Mouse (Mus musculus) heart, adult 2 months (tissue): Measurements from ENCODE around the gene Grap2. TPM values are rescaled to one million over a fixed set of nuclear protein-coding genes. Genes with fewer than 3 reads are reported as not detected.

Source experiments
- DNase-seq, 2 experiments: peaks; one replicate each; pipeline ENCODE4 v3.0.0; 2021
- H3K27ac ChIP-seq: fragments of 200-600 bp; 2 replicates; pipeline ENCODE4 v1.8.1; 2022
- H3K27me3 ChIP-seq: fragments of 200-500 bp; 2 replicates; pipeline ENCODE4 v1.6.1; 2012; ENCODE audit warnings: mild to moderate bottlenecking, low read length, inconsistent platforms, mixed read lengths; ENCODE audit not compliant: control insufficient read depth, insufficient read depth
- H3K36me3 ChIP-seq: fragments of 200-500 bp; 2 replicates; pipeline ENCODE4 v1.6.1; 2012; ENCODE audit warnings: low read length, inconsistent platforms; ENCODE audit not compliant: control insufficient read depth, insufficient read depth
- H3K4me1 ChIP-seq: fragments of 200-500 bp; 2 replicates; pipeline ENCODE4 v1.6.1; 2011; ENCODE audit warnings: low read length; ENCODE audit not compliant: control insufficient read depth, insufficient read depth
- H3K4me3 ChIP-seq: fragments of 200-600 bp; 2 replicates; pipeline ENCODE4 v1.8.1; 2022
- H3K79me2 ChIP-seq: fragments of 200-500 bp; replicated peaks from 2 replicates; pipeline ENCODE4 v1.6.1; 2012; ENCODE audit warnings: mild to moderate bottlenecking, inconsistent platforms, low read length, moderate library complexity, mixed read lengths; ENCODE audit not compliant: control insufficient read depth, insufficient read depth
- H3K9ac ChIP-seq: fragments of 200-500 bp; 2 replicates; pipeline ENCODE4 v1.6.1; 2012; ENCODE audit warnings: low read depth, mild to moderate bottlenecking, control low read depth, inconsistent platforms, low read length, mixed read lengths
- CTCF ChIP-seq: fragments of 200-600 bp; IDR thresholded peaks from 2 replicates; pipeline ENCODE4 v1.8.1; 2022; ENCODE audit warnings: antibody characterized with exemption, mild to moderate bottlenecking, moderate library complexity
- EP300 ChIP-seq: fragments of 200-500 bp; IDR thresholded peaks from 2 replicates; pipeline ENCODE4 v1.6.1; 2011; ENCODE audit warnings: low read depth, low read length, control low read depth; ENCODE audit not compliant: insufficient read depth
- POLR2A ChIP-seq: fragments of 200-500 bp; IDR thresholded peaks from 2 replicates; pipeline ENCODE4 v1.6.1; 2011; ENCODE audit warnings: mild to moderate bottlenecking, low read depth, low read length, control low read depth; ENCODE audit not compliant: insufficient read depth
- WGBS: fragments of 180-500 bp; shearing (Covaris S2); methylation state at CpG from one replicate; pipeline ENCODE4 v1.1.7; 2018; 5-methylcytosine and 5-hydroxymethylcytosine counted together
- intact Hi-C: fragments of 180-260 bp; cut with DNase I; formaldehyde crosslinking; loops from one replicate; pipeline ENCODE4 v1.15.1; 2025
- polyA plus RNA-seq: library from polyadenylated mRNA; depleted of rRNA; stranded (reverse); fragments of >200 nt; gene quantifications from 2 replicates; pipeline ENCODE4 v1.2.3, GENCODE M21; 2012
- total RNA-seq, 2 experiments: library from RNA; stranded (reverse); gene quantifications; 2 replicates each; pipeline ENCODE4 v1.2.3; 2021

Grap2 gene
- total and polyA plus RNA-seq, 3 experiments = 0.47 to 1.6 (median 1.3) TPM

GRCm38 (mm10) chr15:80586296-80586695 is 13.9 kb downstream of the Grap2 start:
- H3K9ac ChIP-seq = no peak overlapping the region
- H3K79me2 ChIP-seq = no peaks in the 10 kb centered on the region
- 44% methylated on average over 4 of the region's 4 CpGs for WGBS
- H3K27me3 ChIP-seq = no peaks in the 10 kb centered on the region; the same call in 1 of the 2 replicates
- no peak overlapping the region for H3K27ac ChIP-seq
- H3K4me1 ChIP-seq = no peaks in the 10 kb centered on the region
- H3K4me3 ChIP-seq = no peak overlapping the region
- DNase-seq = no peak
- no peaks in the 10 kb centered on the region for H3K36me3 ChIP-seq
- TF ChIP-seq EP300 = no peak
- no peak for TF ChIP-seq POLR2A
- TF ChIP-seq CTCF = no peak
- intact Hi-C loops = no loop called here

- no peaks in the 10 kb centered on the region for H3K79me2 ChIP-seq
- H3K9ac ChIP-seq = no peak overlapping the region
- TF ChIP-seq CTCF (no peak), EP300 (no peak), POLR2A (no peak)
- H3K36me3 ChIP-seq = no peaks in the 10 kb centered on the region
- no peak overlapping the region for H3K4me3 ChIP-seq
- intact Hi-C loops = no loop called here
- 82% methylated on average over 5 of the region's 5 CpGs for WGBS
- H3K27me3 ChIP-seq = no peaks in the 10 kb centered on the region; the same call in 1 of the 2 replicates
- no peaks in the 10 kb centered on the region for H3K4me1 ChIP-seq
- no peak for DNase-seq
- no peak overlapping the region for H3K27ac ChIP-seq
Measured at GRCm38 (mm10) chr15:80590641-80591040, 18.2 kb downstream of the Grap2 start.

GRCm38 (mm10) chr15:80592737-80593136 is 20.3 kb downstream of the Grap2 start:
- Histone ChIP-seq H3K27ac (no peak overlapping the region), H3K9ac (no peak overlapping the region), H3K27me3 (no peaks in the 10 kb centered on the region; the same call in 1 of the 2 replicates), H3K4me1 (no peaks in the 10 kb centered on the region), H3K36me3 (no peaks in the 10 kb centered on the region), H3K4me3 (no peak overlapping the region), H3K79me2 (no peaks in the 10 kb centered on the region)
- DNase-seq = no peak
- 77% methylated on average over 6 of the region's 6 CpGs for WGBS
- no peak for TF ChIP-seq EP300
- TF ChIP-seq POLR2A = no peak
- TF ChIP-seq CTCF = no peak
- intact Hi-C loops = no loop called here

GRCm38 (mm10) chr15:80593877-80594276 is 21.5 kb downstream of the Grap2 start:
- intact Hi-C loops = no loop called here
- H3K27ac ChIP-seq = no peak overlapping the region
- no peak overlapping the region for H3K4me3 ChIP-seq
- H3K79me2 ChIP-seq = no peaks in the 10 kb centered on the region
- TF ChIP-seq EP300 = no peak
- no peak for TF ChIP-seq POLR2A
- no peak for TF ChIP-seq CTCF
- no peaks in the 10 kb centered on the region for H3K4me1 ChIP-seq
- no peaks in the 10 kb centered on the region for H3K36me3 ChIP-seq
- H3K9ac ChIP-seq = no peak overlapping the region
- no peaks in the 10 kb centered on the region; the same call in 1 of the 2 replicates for H3K27me3 ChIP-seq
- 41% methylated on average over 5 of the region's 5 CpGs for WGBS
- DNase-seq = no peak

- no peak overlapping the region for H3K27ac ChIP-seq
- WGBS = 70% methylated on average over 12 of the region's 12 CpGs
- H3K4me3 ChIP-seq = no peak overlapping the region
- H3K79me2 ChIP-seq = no peaks in the 10 kb centered on the region
- TF ChIP-seq CTCF (no peak), POLR2A (no peak), EP300 (no peak)
- no peak for DNase-seq
- no peak overlapping the region for H3K9ac ChIP-seq
- intact Hi-C loops = no loop called here
- no peaks in the 10 kb centered on the region for H3K27me3 ChIP-seq
- 0 out of 2 replicates have a peak, but pooled peaks cover 1% of the 10 kb centered on the region for H3K4me1 ChIP-seq
- H3K36me3 ChIP-seq = no peaks in the 10 kb centered on the region
Measured at GRCm38 (mm10) chr15:80598750-80599149, 26.4 kb downstream of the Grap2 start.

GRCm38 (mm10) chr15:80599213-80599750 is 26.9 kb downstream of the Grap2 start:
- no peak overlapping the region for H3K9ac ChIP-seq
- intact Hi-C loops = no loop called here
- 19% methylated on average over 16 of the region's 16 CpGs for WGBS
- H3K27ac ChIP-seq = no peak overlapping the region
- no peak overlapping the region for H3K4me3 ChIP-seq
- H3K27me3 ChIP-seq = no peaks in the 10 kb centered on the region
- DNase-seq = peak; percentile 57 to 61
- 0 out of 2 replicates have a peak, but pooled peaks cover 1% of the 10 kb centered on the region for H3K4me1 ChIP-seq
- H3K36me3 ChIP-seq = no peaks in the 10 kb centered on the region
- TF ChIP-seq CTCF (no peak), POLR2A (no peak), EP300 (no peak)
- H3K79me2 ChIP-seq = no peaks in the 10 kb centered on the region
